Comparison of ENCODE assay signal across 20 mouse cellular contexts in the genomic region with DNA sequence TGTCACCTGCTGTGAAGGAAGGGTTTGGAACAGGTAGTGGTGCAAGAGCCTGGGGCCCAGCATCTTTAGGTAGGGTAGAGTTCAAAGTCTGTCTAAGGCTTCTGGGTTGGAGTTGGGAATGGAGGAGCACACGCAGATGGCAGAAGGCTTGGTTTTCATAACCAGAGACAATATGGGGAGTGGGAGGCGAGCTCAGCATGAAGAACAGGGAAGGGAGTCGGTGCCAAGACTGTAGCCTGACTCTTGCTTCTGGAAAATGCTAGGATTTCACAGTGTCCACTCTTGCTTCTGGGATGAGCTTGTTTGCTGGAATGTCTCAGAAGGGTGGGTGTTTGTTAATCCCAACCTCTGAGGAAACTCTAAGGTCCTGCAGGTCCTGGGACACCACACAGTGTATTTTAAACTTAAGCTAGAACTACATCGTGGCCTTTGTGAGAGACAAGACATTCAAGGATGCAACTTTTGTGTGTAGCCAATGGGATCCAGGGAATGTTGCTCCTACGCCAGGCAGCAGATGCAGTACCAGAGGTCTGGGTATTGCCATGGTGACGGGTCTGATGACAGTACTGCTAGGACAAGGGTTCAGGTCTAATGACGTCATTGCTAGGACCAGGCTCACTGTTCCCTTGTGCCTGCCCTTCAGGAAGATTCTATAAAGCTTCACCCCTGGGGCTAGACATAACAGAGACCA.
DNase-seq lines count a peak whose midpoint lies in the region; ATAC-seq and TF ChIP-seq lines count a peak whose summit lies in the region.
"Had no signal": no experiment of that assay in that cellular context is flagged by ENCODE, and none has a peak within 500 bp of the region (broad histone marks: within the 10 kb centered on the region; RNA-seq: fewer than 3 reads in every experiment).

No protein-coding gene starts in this region.

- intact Hi-C loops in left cerebral cortex, adult 2 months (cut with DNase I) = no loop called here

- no peak overlapping the region for H3K9ac ChIP-seq in hindbrain, postnatal 0 days (replicated peaks; ENCODE audit: low read length)
- no peak overlapping the region for H3K9ac ChIP-seq in hindbrain, embryonic 14.5 days
- H3K9ac ChIP-seq: embryonic facial prominence, embryonic 13.5 days; forebrain, embryonic 12.5 days; hindbrain, embryonic 12.5 days had no signal

- WGBS in hindbrain, postnatal 0 days = 64% methylated on average over 7 of the region's 7 CpGs
- 73% methylated on average over 7 of the region's 7 CpGs for WGBS in hindbrain, embryonic 14.5 days

- no peaks in the 10 kb centered on the region for H3K4me1 ChIP-seq in hindbrain, postnatal 0 days (ENCODE audit: insufficient read depth, low read length)
- H3K4me1 ChIP-seq in hindbrain, embryonic 14.5 days (replicated peaks; ENCODE audit: control insufficient read depth, insufficient read depth, low read length) = no peaks in the 10 kb centered on the region
- H3K4me1 ChIP-seq: embryonic facial prominence, embryonic 13.5 days; forebrain, embryonic 12.5 days; hindbrain, embryonic 12.5 days had no signal

- no peaks in the 10 kb centered on the region for H3K27me3 ChIP-seq in hindbrain, postnatal 0 days (ENCODE audit: insufficient read depth, low read length)
- H3K27me3 ChIP-seq in hindbrain, embryonic 14.5 days (ENCODE audit: control insufficient read depth, insufficient read depth, low read length) = no peaks in the 10 kb centered on the region
- H3K27me3 ChIP-seq: embryonic facial prominence, embryonic 13.5 days; forebrain, embryonic 12.5 days; hindbrain, embryonic 12.5 days had no signal

- H3K4me3 ChIP-seq in hindbrain, postnatal 0 days (ENCODE audit: low read length) = no peak overlapping the region
- no peak overlapping the region for H3K4me3 ChIP-seq in hindbrain, embryonic 14.5 days (replicated peaks; ENCODE audit: low read length)
- H3K4me3 ChIP-seq in left cerebral cortex, adult 2 months = no peak overlapping the region
- H3K4me3 ChIP-seq: embryonic facial prominence, embryonic 13.5 days; forebrain, embryonic 12.5 days; gastrocnemius, adult 2 months; heart, embryonic 10.5 days; hindbrain, embryonic 12.5 days had no signal

- ATAC-seq in hindbrain, postnatal 0 days = 0 out of 2 replicates have a peak, but pooled peaks have one; percentile 58
- ATAC-seq in hindbrain, embryonic 14.5 days (ENCODE audit: low FRiP score) = no peak
- ATAC-seq: forebrain, embryonic 16.5 days had no signal

- no peaks in the 10 kb centered on the region for H3K36me3 ChIP-seq in hindbrain, postnatal 0 days (ENCODE audit: insufficient read depth, low read length)
- H3K36me3 ChIP-seq in hindbrain, embryonic 14.5 days (replicated peaks; ENCODE audit: control insufficient read depth, insufficient read depth) = no peaks in the 10 kb centered on the region
- H3K36me3 ChIP-seq: embryonic facial prominence, embryonic 13.5 days; forebrain, embryonic 12.5 days; heart, embryonic 10.5 days; hindbrain, embryonic 12.5 days had no signal

- H3K9me3 ChIP-seq in hindbrain, postnatal 0 days (ENCODE audit: low read length) = no peaks in the 10 kb centered on the region
- H3K9me3 ChIP-seq in hindbrain, embryonic 14.5 days (ENCODE audit: control insufficient read depth, low read length) = no peaks in the 10 kb centered on the region
- H3K9me3 ChIP-seq: embryonic facial prominence, embryonic 13.5 days; forebrain, embryonic 12.5 days; heart, embryonic 10.5 days; hindbrain, embryonic 12.5 days had no signal

- H3K4me2 ChIP-seq in hindbrain, postnatal 0 days (ENCODE audit: low read depth, low read length) = no peak overlapping the region
- H3K4me2 ChIP-seq in hindbrain, embryonic 14.5 days (replicated peaks) = no peak overlapping the region
- H3K4me2 ChIP-seq: embryonic facial prominence, embryonic 13.5 days; forebrain, embryonic 12.5 days; hindbrain, embryonic 12.5 days had no signal

- no peak for DNase-seq in hindbrain, postnatal 0 days (ENCODE audit: low spot score)
- DNase-seq in hindbrain, embryonic 14.5 days (ENCODE audit: low spot score) = no peak
- no peak for DNase-seq in left cerebral cortex, adult 2 months (ENCODE audit: extremely low spot score in 1 of 2, low spot score in 2 of 2)
- no peak for DNase-seq in left cerebral cortex, adult 8-10 months (ENCODE audit: low spot score in 2 of 2)
- DNase-seq in brain, adult 2 months (ENCODE audit: low read depth, low spot score) = peak; percentile 69
- DNase-seq in telencephalon, adult 2 months (ENCODE audit: low read depth, low spot score) = peak; percentile 56
- DNase-seq in kidney, adult 8-10 months = no peak
- DNase-seq: adrenal gland, postnatal 14 days; cerebellum, adult 18-20 months; cerebellum, adult 9-11 months; cerebellum, postnatal 36 days; gastrocnemius, adult 2 months; gastrocnemius, postnatal 25 days; heart, postnatal 10 days; heart, postnatal 4 days had no signal

- no peak overlapping the region for H3K27ac ChIP-seq in hindbrain, postnatal 0 days
- no peak overlapping the region for H3K27ac ChIP-seq in hindbrain, embryonic 14.5 days
- H3K27ac ChIP-seq in left cerebral cortex, adult 2 months = 0 out of 2 replicates have a peak overlapping the region, but pooled peaks have one; percentile 6
- H3K27ac ChIP-seq: embryonic facial prominence, embryonic 13.5 days; forebrain, embryonic 12.5 days; gastrocnemius, adult 2 months; heart, embryonic 10.5 days; hindbrain, embryonic 12.5 days had no signal

- TF ChIP-seq CTCF in hindbrain, postnatal 0 days (IDR thresholded peaks at IDR 0.05; ENCODE audit: low read depth) = no peak
- TF ChIP-seq CTCF in left cerebral cortex, adult 2 months (IDR thresholded peaks at IDR 0.05) = no peak

Comparison
In these comparisons a context has a peak if more than half of its experiments do, and no peak if none do; other contexts are left out.
1. DNase-seq: peak in brain, adult 2 months (single experiment) and telencephalon, adult 2 months (single experiment); none in hindbrain, postnatal 0 days (single experiment), hindbrain, embryonic 14.5 days (single experiment), left cerebral cortex, adult 2 months (0 of 2), left cerebral cortex, adult 8-10 months (0 of 2) and kidney, adult 8-10 months (0 of 2).